Mouse (Mus musculus) ovary, postnatal 10 days (tissue): ENCODE measurements around the gene Rbm8a.
"Not testable (repeated sequence)": the region's sequence is repeated elsewhere in the genome, so short reads cannot be mapped to it uniquely, and the experiment has no call there.

ENCODE experiments used
- DNase-seq: peaks from one replicate; pipeline ENCODE4 v3.0.0; 2022; ENCODE audit warnings: low spot score

Gene Rbm8a

GRCm38 (mm10) chr3:96603311-96603710, 26.4 kb upstream of the Rbm8a start:
- no peak for DNase-seq

- DNase-seq: not testable (repeated sequence)
Measured at GRCm38 (mm10) chr3:96606007-96606406, 23.7 kb upstream of the Rbm8a start.

- no peak for DNase-seq
Measured at GRCm38 (mm10) chr3:96606618-96607017, 23.1 kb upstream of the Rbm8a start.

GRCm38 (mm10) chr3:96617941-96618340, 11.8 kb upstream of the Rbm8a start:
- DNase-seq: no peak

GRCm38 (mm10) chr3:96623201-96623600, 6.5 kb upstream of the Rbm8a start:
- DNase-seq: no peak

GRCm38 (mm10) chr3:96632058-96632457, 2.3 kb downstream of the Rbm8a start:
- no peak for DNase-seq

- DNase-seq: no peak
Measured at GRCm38 (mm10) chr3:96634015-96634414, 4.3 kb downstream of the Rbm8a start.

- DNase-seq: peak; percentile 84
Measured at GRCm38 (mm10) chr3:96634928-96635879, 5.5 kb downstream of the Rbm8a start, which contains the start of the genes Pex11b and Gm42957. TSS of gene Pex11b (plus strand) at chr3:96635376. TSS of gene Gm42957 (plus strand) at chr3:96635474.

- DNase-seq: no peak
Measured at GRCm38 (mm10) chr3:96635906-96636305, 6.2 kb downstream of the Rbm8a start.

- no peak for DNase-seq
Measured at GRCm38 (mm10) chr3:96636448-96636847, 6.7 kb downstream of the Rbm8a start.

GRCm38 (mm10) chr3:96639219-96639618, 9.5 kb downstream of the Rbm8a start:
- DNase-seq: no peak

GRCm38 (mm10) chr3:96645018-96645649, 15.4 kb downstream of the Rbm8a start, which contains the start of gene Itga10:
TSS of gene Itga10 (plus strand) at chr3:96645584.
- DNase-seq: no peak

GRCm38 (mm10) chr3:96647365-96647764, 17.6 kb downstream of the Rbm8a start:
- no peak for DNase-seq

- no peak for DNase-seq
Measured at GRCm38 (mm10) chr3:96660901-96661300, 31.2 kb downstream of the Rbm8a start.

- no peak for DNase-seq
Measured at GRCm38 (mm10) chr3:96662731-96663316, 33.1 kb downstream of the Rbm8a start.

- peak; percentile 74 for DNase-seq
Measured at GRCm38 (mm10) chr3:96663432-96664239, 33.9 kb downstream of the Rbm8a start.

- not testable (repeated sequence) for DNase-seq
Measured at GRCm38 (mm10) chr3:96665732-96666363, 36.1 kb downstream of the Rbm8a start.

GRCm38 (mm10) chr3:96666916-96667315, 37.2 kb downstream of the Rbm8a start:
- DNase-seq: no peak

GRCm38 (mm10) chr3:96667316-96667715, 37.6 kb downstream of the Rbm8a start:
- DNase-seq: no peak

GRCm38 (mm10) chr3:96668424-96669067, 38.8 kb downstream of the Rbm8a start:
- no peak for DNase-seq
